Mouse (Mus musculus) kidney, postnatal 0 days (tissue): ENCODE measurements around the gene Kif26b. TPM values are rescaled to one million over a fixed set of nuclear protein-coding genes. Genes with fewer than 3 reads are reported as not detected.

Source experiments
- ATAC-seq: fragments of 200-750 bp; cut with Nextera tagmentation; replicated peaks from 2 replicates; pipeline ENCODE4 v1.8.0; 2017; ENCODE audit warnings: low read depth, moderate number of reproducible peaks, moderate TSS enrichment, moderate library complexity; ENCODE audit not compliant: low FRiP score
- DNase-seq: peaks from one replicate; pipeline ENCODE4 v3.0.0-alpha.2; 2016; ENCODE audit warnings: low spot score
- H3K27ac ChIP-seq: fragments of 300-500 bp; sonication (generic); 2 replicates; pipeline ENCODE4 v1.5.1; 2014; ENCODE audit warnings: mild to moderate bottlenecking
- H3K27me3 ChIP-seq: fragments of 300-500 bp; sonication (generic); 2 replicates; pipeline ENCODE4 v1.6.1; 2014; ENCODE audit warnings: low read length, mixed read lengths; ENCODE audit not compliant: insufficient read depth
- H3K36me3 ChIP-seq: fragments of 300-500 bp; sonication (generic); 2 replicates; pipeline ENCODE4 v1.6.1; 2014; ENCODE audit warnings: low read length, mixed read lengths; ENCODE audit not compliant: insufficient read depth
- H3K4me1 ChIP-seq: fragments of 300-500 bp; sonication (generic); replicated peaks from 2 replicates; pipeline ENCODE4 v1.6.1; 2014; ENCODE audit warnings: antibody characterized with exemption, low read length, mixed read lengths; ENCODE audit not compliant: insufficient read depth
- H3K4me2 ChIP-seq: fragments of 300-500 bp; sonication (generic); 2 replicates; pipeline ENCODE4 v1.6.1; 2014; ENCODE audit warnings: mild to moderate bottlenecking, low read length, moderate library complexity, mixed read lengths
- H3K4me3 ChIP-seq: fragments of 300-500 bp; sonication (generic); replicated peaks from 2 replicates; pipeline ENCODE4 v1.5.1; 2014; ENCODE audit warnings: low read depth, low read length
- H3K9ac ChIP-seq: fragments of 300-500 bp; sonication (generic); 2 replicates; pipeline ENCODE4 v1.6.1; 2014; ENCODE audit warnings: low read depth, low read length
- H3K9me3 ChIP-seq: fragments of 300-500 bp; sonication (generic); replicated peaks from 2 replicates; pipeline ENCODE4 v1.6.1; 2016; ENCODE audit warnings: low read length, inconsistent platforms, mixed read lengths
- CTCF ChIP-seq: IDR thresholded peaks from 2 replicates; pipeline ENCODE4 v1.5.1; 2016; ENCODE audit warnings: antibody characterized with exemption, low read depth, mild to moderate bottlenecking, moderate library complexity
- WGBS: fragments of 180-500 bp; shearing (Covaris S2); extraction: QIAGEN DNeasy Blood & Tissue Kit; methylation state at CpG from one replicate; pipeline ENCODE4 v1.1.7; 2014; 5-methylcytosine and 5-hydroxymethylcytosine counted together
- polyA plus RNA-seq: library from polyadenylated mRNA; unstranded; fragments of >200 nt; fragmentation: Nextera tagmentation; extraction: Ambion mirVana; gene quantifications from 2 replicates; pipeline ENCODE4 v1.2.1, GENCODE M21; 2015

Kif26b gene
- polyA plus RNA-seq, 1 experiment from 2014 or later, result 6.4 TPM

DNA sequence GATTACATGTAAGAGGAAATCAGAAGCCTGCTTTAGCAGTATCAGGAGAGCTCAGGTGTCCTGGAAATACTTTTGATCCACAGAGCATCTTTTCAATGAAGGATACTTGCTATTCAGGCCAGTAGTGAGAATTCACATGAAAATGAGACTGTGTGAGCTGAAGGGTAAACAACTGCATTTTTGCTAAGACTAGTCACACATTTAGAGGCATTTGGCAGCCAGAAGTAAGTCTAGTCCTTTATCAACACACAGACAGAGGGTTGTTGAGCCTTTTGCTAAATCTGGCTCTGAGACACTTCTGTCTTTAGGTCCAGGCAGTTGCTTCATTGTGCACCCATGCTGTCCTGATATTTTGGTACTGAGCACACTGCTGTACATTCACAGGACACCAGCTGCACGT is 262.3 kb downstream of the Kif26b start:
- 50% methylated on average over 1 of the region's 1 CpGs for whole genome bisulfite sequencing
- Histone ChIP-seq H3K4me3 (no peak overlapping the region), H3K36me3 (no peaks in the 10 kb centered on the region), H3K4me2 (no peak overlapping the region), H3K9me3 (no peaks in the 10 kb centered on the region), H3K27me3 (no peaks in the 10 kb centered on the region), H3K4me1 (no peaks in the 10 kb centered on the region), H3K9ac (no peak overlapping the region), H3K27ac (no peak overlapping the region)
- no peak for TF ChIP-seq CTCF
- no peak for ATAC-seq
- DNase-seq, result no peak

GRCm38 (mm10) chr1:178792726-178793125 is 263.8 kb downstream of the Kif26b start:
- H3K9me3 ChIP-seq, result no peaks in the 10 kb centered on the region
- WGBS, result 88% methylated on average over 5 of the region's 5 CpGs

GRCm38 (mm10) chr1:178794866-178795265 is 265.9 kb downstream of the Kif26b start:
- 83% methylated on average over 7 of the region's 7 CpGs for whole genome bisulfite sequencing
- DNase-seq, result no peak
- H3K9ac ChIP-seq, result no peak overlapping the region

More at GRCm38 (mm10) chr1:178792726-178793125, 263.8 kb downstream of the Kif26b start:
- Histone ChIP-seq H3K4me2 (no peak overlapping the region), H3K27me3 (no peaks in the 10 kb centered on the region), H3K4me1 (no peaks in the 10 kb centered on the region), H3K36me3 (no peaks in the 10 kb centered on the region), H3K4me3 (no peak overlapping the region), H3K9ac (no peak overlapping the region), H3K27ac (no peak overlapping the region)
- TF ChIP-seq CTCF, result no peak
- DNase-seq, result no peak
- ATAC-seq, result no peak

GRCm38 (mm10) chr1:178797388-178797787 is 268.5 kb downstream of the Kif26b start:
- Histone ChIP-seq H3K9ac (no peak overlapping the region), H3K4me1 (no peaks in the 10 kb centered on the region), H3K36me3 (no peaks in the 10 kb centered on the region), H3K27ac (no peak overlapping the region), H3K4me2 (no peak overlapping the region), H3K4me3 (no peak overlapping the region), H3K9me3 (no peaks in the 10 kb centered on the region), H3K27me3 (no peaks in the 10 kb centered on the region)
- TF ChIP-seq CTCF, result no peak
- 95% methylated on average over 2 of the region's 2 CpGs for WGBS
- DNase-seq (no peak), ATAC-seq (no peak)

More at GRCm38 (mm10) chr1:178794866-178795265, 265.9 kb downstream of the Kif26b start:
- no peaks in the 10 kb centered on the region for H3K9me3 ChIP-seq
- H3K27ac ChIP-seq, result no peak overlapping the region
- H3K4me1 ChIP-seq, result no peaks in the 10 kb centered on the region
- H3K4me2 ChIP-seq, result no peak overlapping the region
- ATAC-seq, result no peak
- H3K36me3 ChIP-seq, result no peaks in the 10 kb centered on the region
- TF ChIP-seq CTCF, result no peak
- H3K4me3 ChIP-seq, result no peak overlapping the region
- H3K27me3 ChIP-seq, result no peaks in the 10 kb centered on the region

DNA sequence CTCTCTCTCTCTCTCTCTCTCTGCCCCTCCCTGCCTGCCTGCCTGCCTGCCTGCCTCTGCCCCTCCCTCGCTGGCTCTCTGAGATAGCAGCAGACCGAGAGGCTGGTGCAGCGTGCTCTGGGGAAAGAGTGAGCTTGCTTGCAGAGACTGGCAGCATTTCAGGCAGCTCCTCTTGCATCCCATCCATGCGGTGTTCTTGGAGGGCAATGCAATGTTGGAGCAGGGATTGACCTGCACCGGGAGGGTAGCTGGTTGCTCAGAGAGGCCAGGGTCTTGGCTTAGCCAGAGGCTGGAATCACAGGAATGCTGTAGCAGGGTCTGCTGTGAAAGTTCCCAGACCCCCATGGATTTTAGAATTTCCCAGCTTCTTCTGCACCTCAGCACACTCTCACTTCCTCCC is 269.4 kb downstream of the Kif26b start:
- Histone ChIP-seq H3K9me3 (no peaks in the 10 kb centered on the region), H3K36me3 (no peaks in the 10 kb centered on the region), H3K4me1 (no peaks in the 10 kb centered on the region), H3K27me3 (no peaks in the 10 kb centered on the region), H3K4me3 (no peak overlapping the region), H3K9ac (no peak overlapping the region), H3K27ac (no peak overlapping the region), H3K4me2 (no peak overlapping the region)
- no peak for TF ChIP-seq CTCF
- DNase-seq (no peak), ATAC-seq (no peak)
- 5% methylated on average over 5 of the region's 5 CpGs for WGBS

- H3K27ac ChIP-seq, result no peak overlapping the region
- no peak for TF ChIP-seq CTCF
- DNase-seq (no peak), ATAC-seq (no peak)
- no peak overlapping the region for H3K9ac ChIP-seq
- H3K4me3 ChIP-seq, result no peak overlapping the region
- 80% methylated on average over 8 of the region's 8 CpGs for WGBS
- no peak overlapping the region for H3K4me2 ChIP-seq
- no peaks in the 10 kb centered on the region for H3K27me3 ChIP-seq
- no peaks in the 10 kb centered on the region for H3K9me3 ChIP-seq
- H3K36me3 ChIP-seq, result no peaks in the 10 kb centered on the region
- no peaks in the 10 kb centered on the region for H3K4me1 ChIP-seq
Observed at GRCm38 (mm10) chr1:178798886-178799285, 270.0 kb downstream of the Kif26b start.
